Mouse (Mus musculus) ES-Bruce4 (cell line): ENCODE measurements at regions not wholly inside any gene's neighbourhood (a gene's known extent, or its start where the extent isn't known, plus 50 kb on each side); places are given as distances from the start of the nearest gene placed in this dataset.

Experiments used
- CTCF ChIP-seq: IDR thresholded peaks from one replicate; pipeline ENCODE4 v1.8.1; 2011; ENCODE audit warnings: low read depth, low read length
- EP300 ChIP-seq: IDR thresholded peaks from 2 replicates; pipeline ENCODE4 v1.6.1; 2011; ENCODE audit warnings: low read depth, low read length; ENCODE audit not compliant: insufficient read depth
- POLR2A ChIP-seq: IDR thresholded peaks from one replicate; pipeline ENCODE4 v1.8.1; 2011; ENCODE audit warnings: low read length; ENCODE audit not compliant: insufficient read depth

- TF ChIP-seq CTCF, result no peak
- TF ChIP-seq POLR2A, result no peak
- no peak for TF ChIP-seq EP300
Observed at GRCm38 (mm10) chr6:70160442-70160841, 631.6 kb downstream of the Rpia start.
